Mouse (Mus musculus) adrenal gland, adult 10 weeks (tissue): ENCODE results near the gene Elmo3. TPM values are rescaled to one million over a fixed set of nuclear protein-coding genes. Genes with fewer than 3 reads are reported as not detected.

Source experiments
- polyA plus RNA-seq: library from polyadenylated mRNA; stranded (reverse); fragments of 350-450 nt; fragmentation: Illumina TruSeq; extraction: RNeasy Lipid Tissue Mini Kit (QIAGEN cat#74804); gene quantifications from one replicate; pipeline ENCODE4 v1.2.3, GENCODE M21; 2014; ENCODE audit warnings: low read depth, low replicate concordance

Gene Elmo3
- 1.0 TPM for polyA plus RNA-seq

GRCm38 (mm10) chr8:105305211-105306145 is at the start of gene Elmo3:
Elmo3 (plus strand) TSS chr8:105305601.

GRCm38 (mm10) chr8:105264024-105264982 is 41.1 kb upstream of the Elmo3 start, which contains the start of the genes Tradd and Fbxl8:
Tradd (minus strand) TSS chr8:105264609.
Fbxl8 (plus strand) TSS chr8:105264648.

GRCm38 (mm10) chr8:105269461-105269947 is 35.9 kb upstream of the Elmo3 start, which contains the start of gene Hsf4:
Hsf4 (plus strand) TSS chr8:105269801.

DNA sequence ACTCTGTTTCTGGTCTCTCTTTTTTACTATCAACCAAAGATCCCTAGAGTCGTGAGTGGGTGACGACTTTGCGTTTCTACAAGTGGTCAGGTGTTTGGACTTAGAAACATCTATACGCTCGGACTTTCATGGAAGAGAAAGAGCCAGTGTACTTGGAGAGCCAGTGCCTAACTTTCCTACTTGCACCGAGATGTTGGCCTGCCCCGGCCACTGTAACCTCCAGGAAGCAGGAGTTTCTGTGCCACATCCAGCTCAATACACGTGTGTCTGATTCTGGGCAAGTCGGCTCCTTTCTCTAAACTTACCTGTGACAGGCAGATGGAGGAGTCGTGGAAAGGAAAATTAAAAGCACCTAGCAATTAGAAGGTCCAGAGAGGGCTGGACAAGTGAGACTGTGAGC is 29.6 kb upstream of the Elmo3 start, which contains the start of gene Nol3:
Nol3 (plus strand) TSS at position 301 of the 400 bp plus-strand sequence.

DNA sequence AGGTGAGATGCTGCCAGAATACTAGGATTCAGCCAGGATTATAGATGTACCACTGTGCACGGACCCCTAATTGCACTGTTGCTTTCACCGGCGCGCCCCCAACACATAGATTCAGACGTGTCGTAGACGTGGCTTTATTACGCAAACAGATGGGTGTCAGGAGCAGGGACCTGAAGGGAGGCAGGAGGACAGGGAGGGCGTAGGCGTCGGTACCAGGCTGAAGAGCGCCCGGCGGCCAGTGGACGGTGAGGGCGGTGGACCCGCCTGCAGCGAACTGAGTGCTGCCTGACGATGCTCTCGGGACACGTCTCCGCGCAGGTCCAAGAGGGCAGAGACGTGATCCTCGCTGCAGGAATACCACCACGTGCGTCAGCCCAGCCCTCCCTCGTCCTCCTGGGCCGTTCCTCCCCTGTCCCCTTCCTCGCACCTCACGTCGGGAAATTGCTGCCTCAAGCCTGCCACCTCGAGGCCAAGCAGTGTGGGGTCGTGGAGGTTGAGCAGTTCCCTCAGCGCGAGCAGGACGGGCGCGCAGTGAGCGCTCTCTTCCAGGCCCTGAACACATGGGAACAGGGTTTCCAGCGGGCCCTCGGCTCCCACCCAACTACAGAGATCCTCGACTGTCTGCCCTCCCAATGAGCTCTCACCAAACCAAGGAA is 15.5 kb upstream of the Elmo3 start, which contains the start of gene 4931428F04Rik:
4931428F04Rik (minus strand) TSS at position 60 of the 656 bp plus-strand sequence.

DNA sequence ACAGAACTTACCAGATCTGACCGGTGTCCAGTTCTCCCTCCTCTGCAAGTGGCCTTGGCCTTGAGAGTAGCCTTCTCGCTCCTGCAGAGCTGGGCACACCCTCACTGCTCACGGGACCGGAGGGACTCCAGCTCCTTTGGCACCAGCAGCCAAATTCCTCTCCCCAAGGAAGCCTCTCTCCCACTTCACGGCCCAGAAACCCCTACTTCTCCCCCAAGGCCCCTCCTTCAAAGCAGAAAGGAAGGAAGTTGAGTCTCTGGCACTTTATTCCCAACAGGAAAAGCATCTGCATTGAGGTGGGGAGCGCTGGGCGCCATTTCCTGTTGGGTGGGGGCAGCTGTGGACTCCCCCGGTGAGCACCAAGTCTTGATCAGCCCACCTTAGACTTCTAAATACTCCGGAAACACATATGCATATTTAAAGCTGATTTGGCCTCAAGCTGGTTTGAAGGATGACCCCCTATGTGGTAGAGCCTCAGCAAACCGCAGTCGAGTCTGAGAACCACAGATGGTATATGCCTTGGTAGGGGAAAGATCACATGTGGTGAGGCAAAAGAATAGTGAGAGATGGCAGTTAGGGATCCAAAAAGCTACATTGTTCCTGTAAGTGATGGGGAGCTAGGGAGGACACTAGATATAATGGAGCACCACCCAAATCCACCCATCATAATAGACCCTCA is 9.4 kb upstream of the Elmo3 start, which contains the start of gene Exoc3l:
Exoc3l (minus strand) TSS at position 207 of the 679 bp plus-strand sequence.

DNA sequence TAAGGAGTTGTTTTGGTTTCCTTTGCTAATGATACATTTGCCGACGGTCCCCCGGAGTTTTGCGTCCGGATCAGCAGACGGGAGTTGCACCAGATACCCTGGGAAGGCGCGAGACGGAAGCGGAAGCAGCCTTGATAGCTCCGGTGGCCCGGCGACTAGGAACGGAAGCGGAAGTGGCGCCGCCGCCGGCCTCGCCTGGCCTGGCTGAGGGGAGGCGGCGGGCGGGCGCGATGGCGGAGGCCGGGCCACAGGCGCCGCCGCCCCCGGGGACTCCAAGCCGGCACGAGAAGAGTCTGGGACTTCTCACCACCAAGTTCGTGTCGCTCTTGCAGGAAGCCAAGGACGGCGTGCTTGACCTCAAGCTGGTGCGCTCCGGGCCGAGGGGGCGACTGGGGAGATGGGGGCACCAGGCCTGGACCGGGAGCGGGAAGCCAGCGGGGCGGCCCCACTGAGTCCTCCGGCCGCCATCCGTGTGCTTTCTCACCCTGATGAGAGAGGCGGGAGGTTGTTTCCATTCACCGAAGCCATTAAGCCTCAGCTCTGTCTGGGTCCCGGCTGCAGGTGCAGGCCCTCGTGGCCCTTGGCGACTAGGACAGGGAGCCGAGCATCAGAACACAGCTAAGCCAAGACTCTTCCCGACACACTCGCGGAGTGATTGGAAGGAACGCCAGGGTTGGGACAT is 7.7 kb upstream of the Elmo3 start, which contains the start of gene E2f4:
E2f4 (plus strand) TSS at position 153 of the 682 bp plus-strand sequence.

DNA sequence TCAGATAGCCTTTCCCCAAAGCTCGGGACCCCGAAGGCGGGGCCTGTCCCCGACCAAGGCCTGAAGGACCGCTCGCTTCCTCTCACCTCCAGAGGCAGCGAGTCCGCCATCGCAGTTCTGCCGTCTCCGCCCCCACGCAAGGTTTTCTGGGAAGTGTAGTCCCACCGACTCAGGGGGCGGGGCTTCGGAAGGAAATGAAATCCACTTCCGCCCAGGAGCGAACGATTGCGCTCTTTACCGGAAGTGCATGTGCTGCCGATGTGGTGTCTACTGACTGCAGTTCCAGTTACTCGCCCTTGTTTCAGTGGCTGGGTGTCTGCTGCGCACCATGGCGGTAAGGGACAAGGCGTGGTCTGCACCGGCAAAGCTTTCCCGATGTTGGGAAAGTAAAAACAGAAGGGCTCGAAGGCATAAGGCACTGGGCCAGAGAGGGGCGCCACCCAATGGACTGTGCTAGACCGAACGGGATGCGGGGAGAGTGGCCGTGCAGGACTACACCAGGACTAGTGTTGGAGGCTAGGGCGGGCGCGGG is 20.8 kb downstream of the Elmo3 start, which contains the start of the genes Lrrc29 and Tmem208:
Lrrc29 (minus strand) TSS at position 138 of the 532 bp plus-strand sequence.
Tmem208 (plus strand) TSS at position 214 of the 532 bp plus-strand sequence.

GRCm38 (mm10) chr8:105347428-105348221 is 42.2 kb downstream of the Elmo3 start, which contains the start of gene Fhod1:
Fhod1 (minus strand) TSS chr8:105347953.

DNA sequence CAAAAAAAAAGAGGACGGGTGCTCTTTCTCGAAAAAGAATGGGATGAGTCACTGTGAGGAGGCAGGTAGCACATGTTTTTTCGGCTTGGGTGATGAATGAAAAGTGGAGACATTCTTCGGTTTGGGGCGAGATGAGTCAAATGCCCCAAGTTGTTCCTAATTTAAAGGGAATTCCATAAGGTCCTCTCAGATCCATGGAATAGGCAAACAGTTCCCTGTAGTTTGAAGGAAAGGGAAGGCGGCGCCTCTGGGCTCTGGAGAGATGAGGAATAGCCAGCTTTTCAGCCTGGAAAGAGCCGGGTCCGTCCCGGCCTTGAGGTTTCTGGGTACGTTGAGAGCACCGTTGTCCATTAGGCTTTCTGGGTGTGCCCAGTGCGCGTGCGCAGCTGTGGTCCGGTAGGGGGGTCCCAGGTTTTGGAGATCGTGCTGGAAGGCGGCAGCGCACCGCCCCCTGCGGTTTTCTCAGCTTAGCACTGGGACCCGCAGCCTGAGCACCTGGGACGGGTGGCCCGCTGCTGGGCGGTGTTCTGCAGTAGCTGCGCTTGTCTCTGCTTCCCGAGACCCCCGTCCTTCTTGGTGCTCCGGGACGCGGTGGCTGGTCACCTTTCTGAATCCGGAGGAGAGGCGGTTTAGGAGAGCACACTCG is 43.2 kb downstream of the Elmo3 start, which contains the start of gene Slc9a5:
Slc9a5 (plus strand) TSS at position 394 of the 646 bp plus-strand sequence.

Other genes starting within 250 kb of the Elmo3 start
- gene Ces3b, start 221.8 kb upstream of the Elmo3 start, polyA plus RNA-seq = not detected
- not detected for gene Ces4a, start 173.8 kb upstream of the Elmo3 start, polyA plus RNA-seq
- gene Cbfb, start 134.9 kb upstream of the Elmo3 start, polyA plus RNA-seq = 305 TPM
- gene D230025D16Rik, start 80.5 kb upstream of the Elmo3 start, polyA plus RNA-seq = 70.0 TPM
- 1.6 TPM for gene B3gnt9, start 50.4 kb upstream of the Elmo3 start, polyA plus RNA-seq
- 1.2 TPM for gene Tradd, start 41.0 kb upstream of the Elmo3 start, polyA plus RNA-seq
- gene Fbxl8, start 41.0 kb upstream of the Elmo3 start, polyA plus RNA-seq = not detected
- not detected for gene Hsf4, start 35.8 kb upstream of the Elmo3 start, polyA plus RNA-seq
- gene Nol3, start 29.5 kb upstream of the Elmo3 start, polyA plus RNA-seq = 1.4 TPM
- 0.70 TPM for gene 4931428F04Rik, start 15.7 kb upstream of the Elmo3 start, polyA plus RNA-seq
- not detected for gene Exoc3l, start 9.5 kb upstream of the Elmo3 start, polyA plus RNA-seq
- gene E2f4, start 7.9 kb upstream of the Elmo3 start, polyA plus RNA-seq = 5.1 TPM
- gene Lrrc29, start 20.7 kb downstream of the Elmo3 start, polyA plus RNA-seq = not detected
- gene Tmem208, start 20.8 kb downstream of the Elmo3 start, polyA plus RNA-seq = 5.9 TPM
- gene Fhod1, start 42.4 kb downstream of the Elmo3 start, polyA plus RNA-seq = 0.64 TPM
- gene Slc9a5, start 43.2 kb downstream of the Elmo3 start, polyA plus RNA-seq = not detected
- not detected for gene Plekhg4, start 67.7 kb downstream of the Elmo3 start, polyA plus RNA-seq
- not detected for gene Kctd19, start 107.9 kb downstream of the Elmo3 start, polyA plus RNA-seq
- 1.2 TPM for gene Lrrc36, start 108.0 kb downstream of the Elmo3 start, polyA plus RNA-seq
- not detected for gene Tppp3, start 165.9 kb downstream of the Elmo3 start, polyA plus RNA-seq
- 1.7 TPM for gene Zdhhc1, start 191.3 kb downstream of the Elmo3 start, polyA plus RNA-seq
- gene Hsd11b2, start 213.2 kb downstream of the Elmo3 start, polyA plus RNA-seq = not detected